Mouse (Mus musculus): ENCODE measurements around the gene Arl4c.

DNA sequence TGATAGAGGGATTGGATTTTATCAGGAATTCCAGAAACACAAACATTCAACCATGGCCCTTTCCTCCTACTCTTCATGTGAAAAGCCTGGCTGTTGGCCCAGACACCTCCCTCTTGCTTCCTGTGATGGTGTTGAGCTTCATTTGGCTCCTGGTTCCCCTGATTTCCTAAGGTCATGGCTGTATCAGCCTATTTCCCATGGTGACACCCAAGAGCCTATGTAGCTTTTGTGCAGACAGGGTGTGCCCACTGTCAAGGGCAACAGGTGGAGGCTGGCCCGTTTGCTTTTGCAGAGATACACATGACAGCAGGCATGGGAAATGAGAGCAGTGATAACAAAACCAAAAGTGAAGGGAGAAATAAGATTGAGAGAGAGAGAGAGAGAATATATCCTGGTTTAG lies 76.8 kb downstream of the Arl4c start:
- TF ChIP-seq POLR2A (IDR thresholded peaks at IDR 0.05; ENCODE audit: insufficient read depth, low read depth, low read length) (no peak), CTCF (IDR thresholded peaks at IDR 0.05; ENCODE audit: insufficient read depth, low read depth, low read length) (no peak)

Data from olfactory bulb, adult 2 months (tissue).